Mouse (Mus musculus): ENCODE measurements around the gene Hspa12a. TPM values are rescaled to one million over a fixed set of nuclear protein-coding genes. Genes with fewer than 3 reads are reported as not detected.

The Hspa12a gene
- 32.1 and 83.6 TPM in 2 replicates for polyA plus RNA-seq (2012; rRNA removed; ENCODE audit: low replicate concordance)

GRCm38 (mm10) chr19:58942841-58943828 is at the start of gene Hspa12a, which contains the start of gene Eno4:
Gene Hspa12a, minus strand, starts transcription at chr19:58943654.
Gene Eno4, plus strand, starts transcription at chr19:58943425.

DNA sequence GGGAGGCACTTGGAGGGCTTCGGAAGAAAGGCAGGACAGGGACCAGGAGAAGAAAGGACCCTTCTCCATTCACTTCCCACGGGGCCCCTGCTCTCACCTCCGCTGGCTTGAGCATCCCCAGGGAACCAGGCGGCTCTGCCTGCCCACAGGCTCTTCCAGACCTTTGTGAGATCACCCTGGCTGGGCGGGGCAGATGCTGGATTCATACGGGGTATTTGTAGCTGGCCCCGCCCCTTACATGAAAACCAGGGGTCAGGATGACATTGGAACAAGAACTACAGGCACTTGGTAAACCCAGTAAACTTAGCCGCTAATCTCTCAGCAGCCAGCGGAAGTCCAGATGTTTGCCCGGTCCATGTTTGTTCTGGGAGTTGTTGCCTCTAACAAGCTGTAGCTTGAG is 149.2 kb downstream of the Hspa12a start, which contains the start of gene 1700019N19Rik:
Gene 1700019N19Rik, minus strand, starts transcription at position 178 of the 400 bp plus-strand sequence.

DNA sequence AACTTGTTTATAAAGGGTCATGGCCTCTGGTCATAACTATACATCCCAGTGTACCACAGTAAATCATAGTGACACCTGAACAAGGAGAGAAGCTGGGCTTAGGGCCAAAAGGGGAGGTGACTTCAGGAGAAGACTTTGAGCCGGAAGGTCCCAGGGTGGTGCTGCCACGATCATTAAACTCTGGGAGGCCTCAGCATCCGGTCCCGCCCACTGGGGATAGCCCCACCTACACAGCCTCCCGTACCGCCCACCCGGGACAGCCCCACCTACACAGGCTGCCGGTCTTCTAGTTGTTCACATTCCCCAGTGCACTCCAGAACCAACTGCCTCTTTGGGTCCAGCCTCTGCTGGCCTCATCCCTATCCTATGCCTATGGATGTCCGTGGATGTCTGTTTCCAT is 184.0 kb downstream of the Hspa12a start, which contains the start of gene Pnliprp2:
Gene Pnliprp2, plus strand, starts transcription at position 297 of the 400 bp plus-strand sequence.

Other genes starting within 250 kb of the Hspa12a start
- not detected in 2 replicates for gene Pnliprp1, start 214.8 kb downstream of the Hspa12a start, polyA plus RNA-seq (2012; rRNA removed; ENCODE audit: low replicate concordance)
- 0.33 TPM in 1 of 2 replicates, not detected in the other for gene Pnliprp2, start 183.9 kb downstream of the Hspa12a start, polyA plus RNA-seq (2012; rRNA removed; ENCODE audit: low replicate concordance)
- 0.81 TPM in 1 of 2 replicates, not detected in the other for gene 1700019N19Rik, start 149.2 kb downstream of the Hspa12a start, polyA plus RNA-seq (2012; rRNA removed; ENCODE audit: low replicate concordance)
- 0.18 TPM in 1 of 2 replicates, not detected in the other for gene Eno4, start 229 bp downstream of the Hspa12a start, polyA plus RNA-seq (2012; rRNA removed; ENCODE audit: low replicate concordance)
- gene Shtn1, start 132.4 kb upstream of the Hspa12a start, polyA plus RNA-seq (2012; rRNA removed; ENCODE audit: low replicate concordance) = 2.3 and 3.9 TPM in 2 replicates
- gene Vax1, start 226.4 kb upstream of the Hspa12a start, polyA plus RNA-seq (2012; rRNA removed; ENCODE audit: low replicate concordance) = not detected in 2 replicates

All from subcutaneous adipose tissue, adult 2 months (tissue).